Mouse (Mus musculus): ENCODE results near the gene Zfp598. TPM values are rescaled to one million over a fixed set of nuclear protein-coding genes. Genes with fewer than 3 reads are reported as not detected.
A peak's percentile ranks its signal among the peaks of the same experiment; 100 is the strongest.

Zfp598 gene
- total RNA-seq, 2 experiments from 2014 or later = 36.6 to 43.9 TPM

GRCm38 (mm10) chr17:24676187-24676586, 6.7 kb downstream of the Zfp598 start:
- peak; percentile 86 for TF ChIP-seq CTCF (conservative IDR thresholded peaks at IDR 0.05)
- H3K4me3 ChIP-seq = no peak overlapping the region
- DNase-seq (ENCODE audit: low spot score in 2 of 2) = peak in 1 of 2 experiments; percentile 71
- H3K27ac ChIP-seq = no peak overlapping the region

GRCm38 (mm10) chr17:24676877-24677276, 7.4 kb downstream of the Zfp598 start:
- Histone ChIP-seq H3K27ac (no peak overlapping the region), H3K4me3 (no peak overlapping the region)
- no peak for TF ChIP-seq CTCF (conservative IDR thresholded peaks at IDR 0.05)
- no peak for DNase-seq (ENCODE audit: low spot score in 2 of 2)

- DNase-seq (ENCODE audit: low spot score in 2 of 2) = no peak
- no peak overlapping the region for H3K27ac ChIP-seq
Observed at GRCm38 (mm10) chr17:24677500-24678080, 8.1 kb downstream of the Zfp598 start.

GRCm38 (mm10) chr17:24686514-24686913, 17.0 kb downstream of the Zfp598 start:
- Histone ChIP-seq H3K27ac (no peak overlapping the region), H3K4me3 (no peak overlapping the region)
- DNase-seq (ENCODE audit: low spot score in 2 of 2) = no peak
- TF ChIP-seq CTCF (conservative IDR thresholded peaks at IDR 0.05) = no peak

More at GRCm38 (mm10) chr17:24677500-24678080, 8.1 kb downstream of the Zfp598 start:
- no peak for TF ChIP-seq CTCF (conservative IDR thresholded peaks at IDR 0.05)
- no peak overlapping the region for H3K4me3 ChIP-seq

GRCm38 (mm10) chr17:24687146-24687595, 17.7 kb downstream of the Zfp598 start:
- no peak for DNase-seq (ENCODE audit: low spot score in 2 of 2)
- no peak for TF ChIP-seq CTCF (conservative IDR thresholded peaks at IDR 0.05)
- H3K27ac ChIP-seq = no peak overlapping the region
- H3K4me3 ChIP-seq = peak overlapping the region; percentile 89

GRCm38 (mm10) chr17:24687599-24687998, 18.1 kb downstream of the Zfp598 start:
- TF ChIP-seq CTCF (conservative IDR thresholded peaks at IDR 0.05) = no peak

GRCm38 (mm10) chr17:24689251-24690081, 20.0 kb downstream of the Zfp598 start, which contains the start of gene Syngr3:
TSS of gene Syngr3 (minus strand) at chr17:24689955.
- peak within 1 kb of the TSS; percentile 89 for H3K4me3 ChIP-seq
- H3K27ac ChIP-seq = peak within 1 kb of the TSS; percentile 98
- TF ChIP-seq CTCF (conservative IDR thresholded peaks at IDR 0.05) = no peak; the same call in 1 of the 2 replicates
- DNase-seq (ENCODE audit: low spot score in 2 of 2) = peak in 1 of 2 experiments; percentile 55

More at GRCm38 (mm10) chr17:24687599-24687998, 18.1 kb downstream of the Zfp598 start:
- Histone ChIP-seq H3K27ac (no peak overlapping the region), H3K4me3 (peak overlapping the region; percentile 89)
- no peak for DNase-seq (ENCODE audit: low spot score in 2 of 2)

GRCm38 (mm10) chr17:24692385-24692784, 22.9 kb downstream of the Zfp598 start:
- H3K4me3 ChIP-seq = no peak overlapping the region
- H3K27ac ChIP-seq = no peak overlapping the region
- TF ChIP-seq CTCF (conservative IDR thresholded peaks at IDR 0.05) = no peak
- DNase-seq (ENCODE audit: low spot score in 2 of 2) = no peak

GRCm38 (mm10) chr17:24695326-24696010, 26.0 kb downstream of the Zfp598 start:
- DNase-seq (ENCODE audit: low spot score in 2 of 2) = no peak
- no peak for TF ChIP-seq CTCF (conservative IDR thresholded peaks at IDR 0.05)
- peak overlapping the region; percentile 81 for H3K4me3 ChIP-seq

GRCm38 (mm10) chr17:24696011-24696697, 26.7 kb downstream of the Zfp598 start, which contains the start of the genes Gfer and Noxo1:
TSS of gene Gfer (minus strand) at chr17:24696156.
TSS of gene Noxo1 (plus strand) at chr17:24696234.
- Histone ChIP-seq H3K27ac (peak within 1 kb of the TSS; percentile 92), H3K4me3 (peak within 1 kb of the TSS; percentile 81)
- DNase-seq (ENCODE audit: low spot score in 2 of 2) = peak; percentile 74 to 77
- peak; percentile 56 for TF ChIP-seq CTCF (conservative IDR thresholded peaks at IDR 0.05)

More at GRCm38 (mm10) chr17:24695326-24696010, 26.0 kb downstream of the Zfp598 start:
- H3K27ac ChIP-seq = peak overlapping the region; percentile 88

- TF ChIP-seq CTCF (conservative IDR thresholded peaks at IDR 0.05) = no peak
- no peak for DNase-seq (ENCODE audit: low spot score in 2 of 2)
- Histone ChIP-seq H3K4me3 (no peak overlapping the region), H3K27ac (no peak overlapping the region)
Observed at GRCm38 (mm10) chr17:24697985-24698384, 28.5 kb downstream of the Zfp598 start.

- TF ChIP-seq CTCF (conservative IDR thresholded peaks at IDR 0.05) = no peak
- no peak overlapping the region for H3K4me3 ChIP-seq
- H3K27ac ChIP-seq = no peak overlapping the region
- no peak for DNase-seq (ENCODE audit: low spot score in 2 of 2)
Observed at GRCm38 (mm10) chr17:24698715-24699114, 29.2 kb downstream of the Zfp598 start.
